Mouse (Mus musculus): ENCODE results near the gene Rpl13a.

- TF ChIP-seq POLR2A (IDR thresholded peaks at IDR 0.05; ENCODE audit: insufficient read depth, low read depth, low read length) (no peak), CTCF (IDR thresholded peaks at IDR 0.05; ENCODE audit: insufficient read depth, low read depth, low read length) (no peak)
Observed at GRCm38 (mm10) chr7:45149545-45149944, 21.0 kb upstream of the Rpl13a start.

Data from olfactory bulb, adult 2 months (tissue).